Mouse (Mus musculus): ENCODE measurements at regions not wholly inside any gene's neighbourhood (a gene's known extent, or its start where the extent isn't known, plus 50 kb on each side); places are given as distances from the start of the nearest gene placed in this dataset.

DNA sequence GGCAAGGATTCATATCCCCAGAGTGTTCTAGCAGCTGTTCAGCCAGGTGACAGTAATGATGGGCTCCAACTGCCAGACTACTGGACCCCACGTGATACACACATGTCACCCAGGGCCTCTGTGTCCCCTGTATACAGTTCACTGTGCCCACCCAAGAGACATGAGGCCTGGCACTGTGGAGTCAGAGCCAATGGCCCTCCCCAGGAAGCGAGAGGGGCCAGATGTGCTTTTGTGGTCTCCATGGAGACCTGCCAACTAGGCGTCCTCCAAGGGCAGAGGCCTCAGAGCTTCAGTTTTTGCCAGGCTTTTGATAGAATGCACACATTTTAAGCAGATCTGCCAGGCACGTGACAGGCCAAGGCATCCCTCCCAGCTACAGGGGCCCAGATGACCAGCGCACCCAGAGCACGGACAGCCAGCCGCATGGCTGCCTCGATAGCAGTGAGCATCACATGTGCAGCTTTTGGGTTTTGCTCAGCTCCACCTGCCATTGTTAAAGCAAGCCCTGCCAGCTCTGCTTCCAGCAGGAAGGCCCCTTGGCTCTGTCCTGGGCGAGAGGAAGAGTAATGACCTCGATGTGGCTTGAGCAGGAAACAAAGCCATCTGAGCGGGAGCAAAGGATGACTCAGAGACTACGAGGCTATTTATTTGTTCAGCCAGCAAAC lies 198.1 kb upstream of the Sulf2 start:
- no peak for DNase-seq (ENCODE audit: low spot score in 2 of 2)

- DNase-seq (ENCODE audit: low spot score in 2 of 2): no peak
These were observed 196.5 kb upstream of the Sulf2 start for GRCm38 (mm10) chr2:166351984-166352383.

DNA sequence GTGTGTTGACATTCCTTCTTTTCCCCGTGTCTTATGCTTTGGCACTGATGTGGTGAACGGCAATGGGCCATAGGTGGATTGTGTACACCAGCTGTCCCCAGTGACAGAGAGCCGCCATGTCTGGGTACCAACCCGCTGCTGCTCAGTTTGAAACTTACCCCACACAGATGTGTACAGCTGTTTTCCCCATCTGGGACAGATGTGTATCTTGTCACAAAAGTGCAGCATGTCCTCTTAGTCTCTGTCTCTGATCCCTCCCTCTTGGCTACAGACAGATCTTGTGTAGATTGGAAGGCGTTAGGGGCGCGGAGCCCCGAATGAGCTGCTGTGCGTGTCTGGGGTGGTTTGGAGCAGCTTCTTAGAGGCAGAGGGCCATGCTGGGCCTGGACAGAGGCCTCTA lies 196.1 kb upstream of the Sulf2 start:
- no peak for DNase-seq (ENCODE audit: low spot score in 2 of 2)

DNA sequence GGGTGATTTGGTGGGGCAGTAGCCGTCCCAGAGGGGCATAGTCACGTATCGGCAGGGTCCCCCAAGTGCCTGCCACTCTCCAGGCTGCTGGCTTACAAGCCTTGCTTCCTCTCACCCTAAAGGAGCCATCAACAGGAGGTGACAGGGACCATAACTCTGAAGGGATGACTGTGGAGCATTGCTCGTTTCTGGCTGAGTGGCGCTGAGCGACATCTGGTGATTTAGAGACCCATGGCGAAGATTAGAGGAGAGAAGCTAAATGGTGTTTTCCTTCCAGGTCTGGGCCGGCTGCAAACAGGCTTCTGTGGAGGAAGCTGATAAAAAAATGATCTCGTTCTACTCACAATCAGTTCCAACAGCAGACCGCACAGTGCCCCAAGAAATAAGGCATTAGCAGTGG lies 193.2 kb upstream of the Sulf2 start:
- no peak for DNase-seq (ENCODE audit: low spot score in 2 of 2)

DNA sequence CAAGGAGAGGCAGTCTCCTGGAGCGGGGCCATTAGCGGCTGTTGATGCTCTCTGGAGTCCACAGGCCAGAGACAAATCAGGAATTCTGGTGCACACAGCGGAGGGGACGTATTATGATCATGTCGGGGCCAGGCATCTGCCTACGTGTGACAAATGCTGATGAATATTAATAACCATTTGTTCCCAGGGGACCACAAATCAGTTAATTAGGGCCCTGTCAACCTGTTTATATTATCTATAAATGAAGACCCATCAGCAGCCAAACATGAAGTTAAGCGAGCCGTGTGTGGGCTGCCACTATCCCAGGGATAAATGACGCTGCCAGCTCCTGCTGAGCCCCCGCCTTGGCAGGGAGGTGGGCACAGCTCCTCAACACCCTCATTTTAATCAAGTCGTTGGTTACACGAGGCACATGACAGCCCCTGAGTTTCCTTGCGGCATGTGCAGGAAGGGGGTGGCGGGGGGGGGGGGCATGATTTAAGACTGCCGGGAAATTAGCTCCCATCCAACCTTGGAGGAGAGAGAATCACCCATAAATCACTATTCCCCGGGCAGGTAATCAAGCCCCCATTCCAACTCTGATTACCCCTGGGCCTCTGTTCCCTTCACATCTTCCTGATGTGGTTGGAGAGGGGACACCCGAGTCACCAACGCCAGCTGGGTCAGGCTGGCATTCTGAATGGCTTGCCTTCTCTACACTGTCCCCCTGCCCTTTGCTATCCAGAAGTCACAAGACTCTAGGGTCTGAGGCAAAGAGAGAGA lies 191.1 kb upstream of the Sulf2 start:
- no peak for DNase-seq (ENCODE audit: low spot score in 2 of 2)

DNA sequence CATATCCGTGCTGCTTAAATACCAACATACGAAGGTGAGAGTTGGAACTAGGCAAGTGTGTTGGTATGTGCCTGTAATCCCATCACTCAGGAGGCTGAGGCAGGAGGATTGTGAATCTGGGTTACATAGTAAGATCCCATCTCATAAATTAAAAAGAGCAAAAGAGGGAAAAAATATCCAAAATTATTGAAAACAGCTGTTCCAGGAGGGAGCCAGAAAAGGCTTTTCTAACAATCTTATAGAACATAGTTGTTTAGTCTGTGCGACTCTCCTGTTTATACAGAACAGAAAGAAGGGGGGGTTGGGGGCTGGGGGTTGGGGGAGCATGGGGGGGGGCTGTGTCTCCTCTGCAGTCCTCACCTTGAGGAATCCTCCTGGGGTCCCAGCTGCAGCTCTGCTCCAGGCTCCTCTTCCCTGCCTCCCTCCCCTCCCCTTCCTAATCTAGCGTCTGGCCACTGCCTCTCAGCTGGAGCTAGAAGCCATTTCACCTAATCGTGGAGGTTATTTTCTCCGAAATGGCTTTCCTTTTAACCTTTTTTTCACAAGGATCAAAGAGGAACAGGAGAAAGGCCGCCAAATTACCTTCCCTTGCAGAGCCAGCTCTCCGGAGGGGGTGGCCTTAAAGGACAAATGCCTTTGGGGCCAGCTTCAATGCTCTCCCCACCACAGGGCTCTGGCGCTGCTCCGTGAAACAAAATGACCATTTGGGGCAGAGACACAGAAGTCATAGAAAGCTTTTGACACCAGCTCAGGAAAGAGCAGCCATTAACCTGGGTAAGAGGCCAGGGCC lies 188.3 kb upstream of the Sulf2 start:
- no peak for DNase-seq (ENCODE audit: low spot score in 2 of 2)

DNA sequence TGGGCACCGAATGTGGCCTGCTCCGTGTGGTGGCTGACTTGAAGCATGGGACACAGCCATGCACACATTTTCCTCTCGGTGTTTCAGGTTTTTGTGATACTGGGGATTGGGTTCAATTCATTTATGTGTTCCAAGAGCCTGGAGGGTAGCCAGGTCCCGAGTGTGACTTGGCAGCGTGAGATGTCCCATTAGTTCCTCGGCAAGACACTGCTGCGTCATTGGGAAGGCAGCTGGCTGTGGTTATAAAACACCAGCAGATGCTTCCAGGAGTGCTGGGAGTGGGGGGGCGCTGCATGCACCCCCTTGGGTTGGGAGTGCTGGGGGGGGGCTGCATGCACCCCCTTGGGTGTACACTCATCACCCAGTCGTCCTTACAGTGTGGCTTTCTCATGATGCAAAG lies 186.9 kb upstream of the Sulf2 start:
- no peak for DNase-seq (ENCODE audit: low spot score in 2 of 2)

- no peak for DNase-seq (ENCODE audit: low spot score in 2 of 2)
These were observed 184.7 kb upstream of the Sulf2 start for GRCm38 (mm10) chr2:166340196-166340595.

DNA sequence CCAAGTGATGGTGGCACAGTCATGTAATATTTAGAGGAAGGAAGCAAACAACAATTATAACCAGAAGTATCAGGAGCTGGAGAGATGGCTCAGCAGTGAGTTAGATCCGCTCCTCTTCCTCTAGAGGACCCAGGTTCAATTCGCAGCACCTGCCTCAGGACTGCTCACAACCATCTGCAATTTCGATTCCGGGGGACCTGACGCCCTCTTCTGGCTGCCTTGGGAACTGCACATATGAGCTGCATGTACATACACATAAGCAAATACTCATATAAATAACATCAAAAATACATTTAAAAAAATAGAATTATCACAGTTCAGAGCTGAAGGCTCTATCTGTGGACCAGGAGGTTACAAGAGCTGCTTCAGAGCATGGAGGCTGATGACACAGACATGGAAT lies 184.0 kb upstream of the Sulf2 start:
- DNase-seq (ENCODE audit: low spot score in 2 of 2): peak in 1 of 2 experiments; percentile 34

GRCm38 (mm10) chr2:166338396-166339085 lies 183.1 kb upstream of the Sulf2 start:
- no peak for DNase-seq (ENCODE audit: low spot score in 2 of 2)

- DNase-seq (ENCODE audit: low spot score in 2 of 2): no peak
These were observed 182.2 kb upstream of the Sulf2 start for GRCm38 (mm10) chr2:166337666-166338065.

GRCm38 (mm10) chr2:166335702-166336101 lies 180.2 kb upstream of the Sulf2 start:
- DNase-seq (ENCODE audit: low spot score in 2 of 2): no peak

- DNase-seq (ENCODE audit: low spot score in 2 of 2): no peak
These were observed 179.1 kb upstream of the Sulf2 start for GRCm38 (mm10) chr2:166334559-166334958.

- DNase-seq (ENCODE audit: low spot score in 2 of 2): no peak
These were observed 178.4 kb upstream of the Sulf2 start for GRCm38 (mm10) chr2:166333818-166334217.

GRCm38 (mm10) chr2:166332748-166333417 lies 177.4 kb upstream of the Sulf2 start:
- no peak for DNase-seq (ENCODE audit: low spot score in 2 of 2)

DNA sequence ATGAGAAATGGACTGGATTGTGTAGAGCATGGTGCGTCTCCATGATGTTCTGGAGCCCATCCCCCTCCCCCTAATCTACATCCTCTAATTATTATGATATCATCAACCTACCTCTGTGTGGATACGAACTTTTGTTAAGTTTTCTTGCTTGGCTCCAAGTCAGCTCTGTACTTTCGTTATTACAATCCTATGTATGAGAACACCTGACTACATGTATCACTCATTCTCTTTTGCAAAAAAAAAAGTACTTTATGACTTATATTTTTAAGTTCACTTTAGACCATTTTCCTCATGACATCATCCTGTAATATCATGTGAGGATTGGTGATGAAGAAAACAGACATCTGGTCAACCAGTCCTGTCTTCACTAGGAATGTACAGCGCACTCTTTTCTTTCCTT lies 175.7 kb upstream of the Sulf2 start:
- DNase-seq (ENCODE audit: low spot score in 2 of 2): no peak

GRCm38 (mm10) chr2:166330364-166330763 lies 174.9 kb upstream of the Sulf2 start:
- no peak for DNase-seq (ENCODE audit: low spot score in 2 of 2)

- DNase-seq (ENCODE audit: low spot score in 2 of 2): no peak
These were observed 174.3 kb upstream of the Sulf2 start for GRCm38 (mm10) chr2:166329556-166330340.

GRCm38 (mm10) chr2:166326932-166327331 lies 171.5 kb upstream of the Sulf2 start:
- no peak for DNase-seq (ENCODE audit: low spot score in 2 of 2)

GRCm38 (mm10) chr2:166324954-166325353 lies 169.5 kb upstream of the Sulf2 start:
- no peak for DNase-seq (ENCODE audit: low spot score in 2 of 2)

DNA sequence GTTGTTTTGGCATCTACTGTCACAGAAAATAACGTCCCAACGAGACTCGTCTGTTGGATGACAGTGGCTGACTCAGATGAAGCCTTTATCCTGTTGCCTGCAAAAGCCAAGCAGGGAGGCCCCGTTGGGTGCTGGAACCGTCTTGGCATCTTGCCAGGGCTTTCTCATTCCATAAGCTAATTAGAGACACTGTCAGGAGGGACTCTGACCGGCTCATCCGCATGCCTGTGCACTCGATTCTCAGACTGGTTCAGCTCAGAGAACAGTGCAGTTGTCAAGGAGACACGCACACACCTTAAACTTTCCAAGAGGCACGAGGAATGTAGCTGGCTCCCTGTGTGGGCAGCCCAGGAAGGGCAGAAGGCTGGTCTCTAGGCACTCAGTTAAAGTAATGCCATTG lies 169.0 kb upstream of the Sulf2 start:
- no peak for DNase-seq (ENCODE audit: low spot score in 2 of 2)

All from spleen, postnatal 10 days (tissue).